Mouse (Mus musculus): ENCODE measurements around the gene Usp16. TPM values are rescaled to one million over a fixed set of nuclear protein-coding genes. Genes with fewer than 3 reads are reported as not detected.

Usp16 gene
- total RNA-seq, 1 experiment, result 51.0 TPM

DNA sequence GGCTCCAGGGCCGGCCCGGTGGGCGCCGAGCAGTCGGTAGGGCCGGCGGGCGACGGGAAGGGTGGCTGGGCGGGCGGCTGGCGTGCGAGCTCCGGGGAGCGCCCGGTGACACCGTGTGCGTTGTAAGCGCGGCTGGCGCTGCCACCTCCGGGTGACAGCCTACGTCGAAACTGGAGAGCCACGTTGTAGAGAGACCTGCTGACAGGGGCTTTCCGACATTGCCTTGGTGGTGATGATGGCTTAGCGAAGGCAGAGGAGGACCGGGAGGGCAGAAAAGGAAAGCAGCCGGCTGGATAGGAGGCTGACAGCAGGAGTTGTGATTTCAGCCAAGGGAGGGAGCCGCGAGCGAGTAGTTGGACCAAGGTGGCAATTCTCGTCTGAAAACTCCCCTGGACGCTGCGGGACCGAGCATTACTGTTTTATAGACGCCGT lies 693 bp downstream of the Usp16 start:
- Histone ChIP-seq H3K4me3 (ENCODE audit: insufficient read depth in 1 of 2, low read depth in 1 of 2, low read length in 2 of 2, poor library complexity in 1 of 2, severe bottlenecking in 1 of 2) (peak overlapping the region; percentile 71 to 95), H3K9me3 (ENCODE audit: control insufficient read depth, insufficient read depth, low read depth, low read length) (no peaks in the 10 kb centered on the region), H3K9ac (ENCODE audit: insufficient read depth, low read depth, low read length, poor library complexity, severe bottlenecking) (peak overlapping the region; percentile 88), H3K36me3 (ENCODE audit: control insufficient read depth, insufficient read depth, low read length, poor library complexity, severe bottlenecking) (no peaks in the 10 kb centered on the region), H3K4me1 (ENCODE audit: control insufficient read depth in 2 of 2, insufficient read depth in 2 of 2, low read length in 2 of 2, poor library complexity in 1 of 2) (peaks cover 3 to 7% of the 10 kb centered on the region in 2 experiments; a peak in 2 of 4 replicates), H3K27ac (ENCODE audit: insufficient read depth, low read depth, low read length, poor library complexity, severe bottlenecking) (no peak overlapping the region)
- TF ChIP-seq ZNF384 (IDR thresholded peaks at IDR 0.05; ENCODE audit: low read depth, low read length) (no peak), MAFK (IDR thresholded peaks at IDR 0.05; ENCODE audit: insufficient read depth, low read depth, low read length) (no peak), ZC3H11A (IDR thresholded peaks at IDR 0.05; ENCODE audit: borderline replicate concordance, low read depth, low read length) (no peak), HCFC1 (IDR thresholded peaks at IDR 0.05; ENCODE audit: borderline replicate concordance, insufficient read depth, low read length) (no peak; the same call in 1 of the 2 replicates)
- in situ Hi-C loops (cut with MboI; ENCODE audit: low sequenced_read_pairs in 2 of 2, unreplicated experiment in 2 of 2), result no loop called here
- no peak for DNase-seq (ENCODE audit: low read depth, low spot score)

DNA sequence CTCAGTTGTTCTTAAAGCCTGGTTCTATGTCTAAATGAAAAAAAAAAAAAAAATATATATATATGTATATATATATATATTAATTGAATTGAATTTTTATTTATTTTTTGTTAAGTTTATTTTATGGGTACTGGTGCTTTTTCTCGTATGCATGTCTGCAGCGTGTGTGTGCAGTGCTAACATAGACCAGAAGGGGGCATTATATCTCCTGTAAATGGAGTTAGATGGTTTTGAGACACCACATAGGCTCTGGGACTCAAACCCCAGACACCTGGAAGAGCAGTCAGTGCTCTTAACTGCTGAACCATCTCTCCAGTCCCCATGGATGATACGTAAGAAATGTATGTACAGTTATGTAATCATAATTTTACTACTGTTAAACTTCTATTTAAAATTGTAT lies 4.2 kb downstream of the Usp16 start:
- peaks cover 2% of the 10 kb centered on the region for H3K36me3 ChIP-seq (ENCODE audit: control insufficient read depth, insufficient read depth, low read length, poor library complexity, severe bottlenecking)
- H3K9ac ChIP-seq (ENCODE audit: insufficient read depth, low read depth, low read length, poor library complexity, severe bottlenecking), result no peak overlapping the region
- TF ChIP-seq MAFK (IDR thresholded peaks at IDR 0.05; ENCODE audit: insufficient read depth, low read depth, low read length) (no peak), ZNF384 (IDR thresholded peaks at IDR 0.05; ENCODE audit: low read depth, low read length) (no peak), ZC3H11A (IDR thresholded peaks at IDR 0.05; ENCODE audit: borderline replicate concordance, low read depth, low read length) (no peak), HCFC1 (IDR thresholded peaks at IDR 0.05; ENCODE audit: borderline replicate concordance, insufficient read depth, low read length) (no peak), CHD2 (IDR thresholded peaks at IDR 0.05; ENCODE audit: low read depth, low read length) (no peak)
- DNase-seq (ENCODE audit: low read depth, low spot score), result no peak
- H3K27ac ChIP-seq (ENCODE audit: insufficient read depth, low read depth, low read length, poor library complexity, severe bottlenecking), result no peak overlapping the region
- H3K4me1 ChIP-seq (ENCODE audit: control insufficient read depth in 2 of 2, insufficient read depth in 2 of 2, low read length in 2 of 2, poor library complexity in 1 of 2), result peaks cover 3 to 5% of the 10 kb centered on the region in 2 experiments; a peak in 2 of 4 replicates
- in situ Hi-C loops (cut with MboI; ENCODE audit: low sequenced_read_pairs in 2 of 2, unreplicated experiment in 2 of 2), result no loop called here
- no peaks in the 10 kb centered on the region for H3K9me3 ChIP-seq (ENCODE audit: control insufficient read depth, insufficient read depth, low read depth, low read length)
- H3K4me3 ChIP-seq (ENCODE audit: insufficient read depth in 1 of 2, low read depth in 1 of 2, low read length in 2 of 2, poor library complexity in 1 of 2, severe bottlenecking in 1 of 2), result no peak overlapping the region

DNA sequence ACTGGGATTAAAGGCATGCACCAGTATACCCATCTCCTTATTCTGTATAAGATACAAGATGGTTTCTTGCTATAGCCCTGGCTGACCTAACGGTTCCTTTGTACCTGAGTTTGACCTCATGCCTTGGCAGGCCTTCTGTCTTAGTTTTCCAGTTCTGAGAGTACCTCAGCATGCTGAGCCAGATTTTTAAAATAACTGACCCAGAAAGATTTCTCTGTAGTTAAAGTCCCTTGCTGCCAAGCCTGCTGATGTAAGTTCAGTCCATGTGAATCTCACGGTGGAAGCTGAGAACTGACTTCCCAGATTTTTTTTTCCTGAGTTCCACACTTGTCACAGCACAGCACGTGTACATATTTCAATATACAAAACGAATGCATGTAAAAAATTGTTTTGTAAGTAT lies 16.1 kb downstream of the Usp16 start:
- peaks cover 9% of the 10 kb centered on the region for H3K36me3 ChIP-seq (ENCODE audit: control insufficient read depth, insufficient read depth, low read length, poor library complexity, severe bottlenecking)
- H3K9me3 ChIP-seq (ENCODE audit: control insufficient read depth, insufficient read depth, low read depth, low read length), result no peaks in the 10 kb centered on the region
- H3K4me3 ChIP-seq (ENCODE audit: insufficient read depth in 1 of 2, low read depth in 1 of 2, low read length in 2 of 2, poor library complexity in 1 of 2, severe bottlenecking in 1 of 2), result no peak overlapping the region
- in situ Hi-C loops (cut with MboI; ENCODE audit: low sequenced_read_pairs in 2 of 2, unreplicated experiment in 2 of 2), result no loop called here
- no peak overlapping the region for H3K27ac ChIP-seq (ENCODE audit: insufficient read depth, low read depth, low read length, poor library complexity, severe bottlenecking)
- DNase-seq (ENCODE audit: low read depth, low spot score), result no peak
- H3K4me1 ChIP-seq (ENCODE audit: control insufficient read depth in 2 of 2, insufficient read depth in 2 of 2, low read length in 2 of 2, poor library complexity in 1 of 2), result no peaks in the 10 kb centered on the region
- no peak for TF ChIP-seq ZC3H11A (IDR thresholded peaks at IDR 0.05; ENCODE audit: borderline replicate concordance, low read depth, low read length)
- TF ChIP-seq CHD2 (IDR thresholded peaks at IDR 0.05; ENCODE audit: low read depth, low read length), result no peak
- TF ChIP-seq ZNF384 (IDR thresholded peaks at IDR 0.05; ENCODE audit: low read depth, low read length), result no peak
- no peak for TF ChIP-seq MAFK (IDR thresholded peaks at IDR 0.05; ENCODE audit: insufficient read depth, low read depth, low read length)
- no peak for TF ChIP-seq HCFC1 (IDR thresholded peaks at IDR 0.05; ENCODE audit: borderline replicate concordance, insufficient read depth, low read length)
- no peak overlapping the region for H3K9ac ChIP-seq (ENCODE audit: insufficient read depth, low read depth, low read length, poor library complexity, severe bottlenecking)

DNA sequence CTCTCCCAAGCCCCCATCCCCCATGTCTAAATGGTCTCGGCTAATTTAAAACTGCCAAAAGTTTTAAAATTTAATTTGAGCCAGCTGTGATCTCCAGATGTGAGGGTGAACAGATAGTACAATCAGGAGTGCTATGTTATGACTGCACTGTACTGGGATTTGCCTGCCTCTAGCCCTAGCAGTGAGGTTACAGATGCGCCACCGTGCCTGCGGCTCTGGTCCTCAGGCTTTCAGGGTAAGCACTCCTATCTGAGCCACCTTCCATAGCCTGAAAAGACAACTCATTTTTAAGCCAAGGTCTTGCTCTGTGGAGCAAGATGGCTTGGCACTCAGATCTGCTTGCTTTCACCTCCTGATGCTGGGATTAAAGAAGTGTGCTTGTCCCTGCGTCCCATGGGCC lies 29.9 kb downstream of the Usp16 start:
- in situ Hi-C loops (cut with MboI; ENCODE audit: low sequenced_read_pairs in 2 of 2, unreplicated experiment in 2 of 2), result no loop called here
- Histone ChIP-seq H3K4me3 (ENCODE audit: insufficient read depth in 1 of 2, low read depth in 1 of 2, low read length in 2 of 2, poor library complexity in 1 of 2, severe bottlenecking in 1 of 2) (no peak overlapping the region), H3K9ac (ENCODE audit: insufficient read depth, low read depth, low read length, poor library complexity, severe bottlenecking) (no peak overlapping the region), H3K4me1 (ENCODE audit: control insufficient read depth in 2 of 2, insufficient read depth in 2 of 2, low read length in 2 of 2, poor library complexity in 1 of 2) (no peaks in the 10 kb centered on the region), H3K9me3 (ENCODE audit: control insufficient read depth, insufficient read depth, low read depth, low read length) (no peaks in the 10 kb centered on the region), H3K27ac (ENCODE audit: insufficient read depth, low read depth, low read length, poor library complexity, severe bottlenecking) (no peak overlapping the region), H3K36me3 (ENCODE audit: control insufficient read depth, insufficient read depth, low read length, poor library complexity, severe bottlenecking) (peaks cover 44% of the 10 kb centered on the region)
- no peak for TF ChIP-seq ZC3H11A (IDR thresholded peaks at IDR 0.05; ENCODE audit: borderline replicate concordance, low read depth, low read length)
- no peak for TF ChIP-seq CHD2 (IDR thresholded peaks at IDR 0.05; ENCODE audit: low read depth, low read length)
- no peak for TF ChIP-seq ZNF384 (IDR thresholded peaks at IDR 0.05; ENCODE audit: low read depth, low read length)
- TF ChIP-seq HCFC1 (IDR thresholded peaks at IDR 0.05; ENCODE audit: borderline replicate concordance, insufficient read depth, low read length), result no peak
- no peak for TF ChIP-seq MAFK (IDR thresholded peaks at IDR 0.05; ENCODE audit: insufficient read depth, low read depth, low read length)
- no peak for DNase-seq (ENCODE audit: low read depth, low spot score)

DNA sequence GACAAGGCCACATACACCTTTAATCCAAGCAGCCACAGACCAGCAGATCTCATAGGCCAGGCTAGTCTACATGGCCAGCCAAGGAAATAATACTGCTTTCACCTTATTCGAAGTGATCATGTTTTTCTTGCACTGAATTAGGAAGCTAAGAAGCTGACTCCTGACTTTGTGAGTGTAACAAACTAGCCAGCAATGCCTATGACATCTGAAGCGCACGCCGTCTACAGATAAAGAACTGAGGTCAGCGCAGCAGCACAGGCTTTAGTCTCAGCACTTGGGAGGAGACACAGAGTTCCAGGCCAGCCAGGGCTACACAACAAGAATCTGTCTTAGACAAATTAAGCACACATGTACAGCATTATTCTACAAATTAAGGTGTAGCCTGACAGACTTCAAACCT lies 32.2 kb downstream of the Usp16 start:
- no peaks in the 10 kb centered on the region for H3K9me3 ChIP-seq (ENCODE audit: control insufficient read depth, insufficient read depth, low read depth, low read length)
- H3K4me3 ChIP-seq (ENCODE audit: insufficient read depth in 1 of 2, low read depth in 1 of 2, low read length in 2 of 2, poor library complexity in 1 of 2, severe bottlenecking in 1 of 2), result no peak overlapping the region
- TF ChIP-seq MAFK (IDR thresholded peaks at IDR 0.05; ENCODE audit: insufficient read depth, low read depth, low read length), result no peak
- no peak for TF ChIP-seq ZC3H11A (IDR thresholded peaks at IDR 0.05; ENCODE audit: borderline replicate concordance, low read depth, low read length)
- TF ChIP-seq ZNF384 (IDR thresholded peaks at IDR 0.05; ENCODE audit: low read depth, low read length), result no peak
- TF ChIP-seq HCFC1 (IDR thresholded peaks at IDR 0.05; ENCODE audit: borderline replicate concordance, insufficient read depth, low read length), result no peak
- no peak for TF ChIP-seq CHD2 (IDR thresholded peaks at IDR 0.05; ENCODE audit: low read depth, low read length)
- no peak overlapping the region for H3K9ac ChIP-seq (ENCODE audit: insufficient read depth, low read depth, low read length, poor library complexity, severe bottlenecking)
- in situ Hi-C loops (cut with MboI; ENCODE audit: low sequenced_read_pairs in 2 of 2, unreplicated experiment in 2 of 2), result no loop called here
- H3K36me3 ChIP-seq (ENCODE audit: control insufficient read depth, insufficient read depth, low read length, poor library complexity, severe bottlenecking), result peaks cover 58% of the 10 kb centered on the region
- no peak for DNase-seq (ENCODE audit: low read depth, low spot score)
- no peaks in the 10 kb centered on the region for H3K4me1 ChIP-seq (ENCODE audit: control insufficient read depth in 2 of 2, insufficient read depth in 2 of 2, low read length in 2 of 2, poor library complexity in 1 of 2)
- no peak overlapping the region for H3K27ac ChIP-seq (ENCODE audit: insufficient read depth, low read depth, low read length, poor library complexity, severe bottlenecking)
